Mouse (Mus musculus) fat pad, adult 2 months (tissue): ENCODE results near the gene Ap1ar.

Source experiments
- DNase-seq: peaks from one replicate; pipeline ENCODE4 v3.0.0-alpha.2; 2011; ENCODE audit warnings: low read depth, low spot score; ENCODE audit errors: extremely low read depth

Ap1ar gene

DNA sequence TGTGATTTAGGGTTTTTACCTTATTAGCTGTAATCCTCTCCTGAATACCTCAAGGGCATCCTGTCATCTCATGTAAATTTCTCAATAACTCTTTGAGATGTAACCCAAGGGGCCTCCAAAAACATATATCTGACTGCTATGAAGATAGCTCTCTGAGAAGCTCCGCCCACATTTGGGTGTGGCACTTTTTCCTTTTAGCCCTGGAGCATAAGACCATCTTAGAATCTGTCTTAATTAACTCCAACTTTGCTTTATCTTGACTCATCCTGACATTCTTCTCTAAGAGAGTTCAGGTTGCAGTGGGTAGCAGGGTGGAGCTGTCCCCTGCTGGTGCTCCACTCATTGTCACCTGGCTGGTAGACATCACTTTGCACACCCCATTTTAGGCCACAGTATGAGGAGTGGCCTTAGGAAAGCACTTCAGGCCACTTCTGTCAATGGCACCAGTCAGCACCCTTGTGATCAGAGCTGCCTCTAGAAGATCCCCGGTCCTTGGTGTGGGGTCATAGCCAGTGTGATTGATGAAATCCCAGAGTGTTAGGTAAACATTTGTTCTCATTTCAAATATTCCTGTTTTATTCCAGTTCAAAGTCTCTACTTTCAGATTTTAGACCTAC, 6.1 kb upstream of the Ap1ar start:
- no peak for DNase-seq

GRCm38 (mm10) chr3:127841926-127842325, 4.6 kb upstream of the Ap1ar start:
- no peak for DNase-seq

DNA sequence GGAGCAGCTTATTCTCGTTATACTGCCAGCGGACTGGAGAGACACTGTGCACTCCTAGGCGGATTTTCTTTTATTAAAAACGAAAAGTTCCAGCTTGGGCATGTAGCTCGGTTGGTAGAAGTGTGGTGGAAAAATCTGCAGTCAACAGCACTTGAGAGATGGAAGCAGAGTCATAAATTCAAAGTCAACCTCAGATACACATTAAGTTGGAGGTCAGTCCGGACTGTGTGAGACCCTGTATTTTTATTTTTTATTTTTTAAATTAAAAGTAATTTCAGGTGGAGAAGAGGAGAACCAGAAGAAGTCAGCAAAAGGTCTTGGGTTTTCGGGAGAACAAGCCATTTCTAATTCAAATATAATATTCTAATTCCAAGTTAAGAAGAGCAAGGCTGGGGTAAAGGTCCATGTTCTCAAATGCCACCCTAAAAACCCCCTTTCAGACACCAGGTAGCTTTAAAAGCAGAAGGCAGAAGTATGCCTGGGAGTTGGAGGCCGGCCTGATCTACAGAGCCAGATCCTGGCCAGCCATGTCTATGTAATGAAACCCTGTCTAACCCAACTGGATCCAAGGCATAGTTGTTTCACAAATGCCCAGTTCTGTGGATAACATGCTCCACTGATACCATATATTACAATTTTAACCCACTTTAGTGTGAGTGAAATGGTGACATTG, 785 bp upstream of the Ap1ar start:
- DNase-seq, result no peak

DNA sequence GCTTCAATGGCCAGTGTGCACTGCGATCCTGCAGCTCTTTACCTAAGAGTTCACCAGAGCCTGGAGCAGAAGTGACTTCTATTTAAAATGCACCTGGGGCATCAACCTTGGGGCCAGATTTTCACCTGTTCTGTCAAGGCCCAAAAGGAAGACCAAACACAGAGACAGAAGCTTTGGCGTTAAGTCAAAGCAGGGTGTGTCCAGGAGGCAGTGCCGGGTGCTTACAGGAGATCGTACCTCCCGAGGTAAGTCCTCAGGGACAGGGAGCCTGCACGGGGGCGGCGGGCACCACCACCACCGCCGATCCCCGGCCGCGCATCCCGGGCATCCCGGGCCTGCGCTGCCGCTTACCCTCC, 547 bp downstream of the Ap1ar start:
- DNase-seq, result no peak

GRCm38 (mm10) chr3:127835594-127835993, 1.7 kb downstream of the Ap1ar start:
- DNase-seq, result no peak

DNA sequence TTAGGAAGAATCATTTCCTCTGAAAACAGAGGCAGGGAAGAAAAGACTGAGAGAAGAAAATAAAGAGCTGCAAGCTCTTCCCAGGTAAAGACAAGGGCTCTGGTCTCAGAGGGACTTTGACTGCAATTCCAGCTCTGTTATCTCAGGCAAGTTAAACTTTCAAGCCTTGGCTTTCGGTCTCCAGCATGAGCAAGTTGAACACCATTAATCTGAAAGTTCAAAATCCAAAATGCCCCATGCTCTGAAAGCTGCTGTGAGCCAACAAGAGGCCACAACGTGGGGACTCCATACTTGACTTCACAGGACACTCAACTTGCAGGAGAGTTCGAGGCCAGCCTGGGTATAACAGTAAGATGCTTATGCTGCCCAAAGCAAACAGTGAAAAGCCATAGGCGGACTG, 3.3 kb downstream of the Ap1ar start:
- DNase-seq, result no peak

- no peak for DNase-seq
These were observed 6.2 kb downstream of the Ap1ar start for GRCm38 (mm10) chr3:127831079-127831478.

DNA sequence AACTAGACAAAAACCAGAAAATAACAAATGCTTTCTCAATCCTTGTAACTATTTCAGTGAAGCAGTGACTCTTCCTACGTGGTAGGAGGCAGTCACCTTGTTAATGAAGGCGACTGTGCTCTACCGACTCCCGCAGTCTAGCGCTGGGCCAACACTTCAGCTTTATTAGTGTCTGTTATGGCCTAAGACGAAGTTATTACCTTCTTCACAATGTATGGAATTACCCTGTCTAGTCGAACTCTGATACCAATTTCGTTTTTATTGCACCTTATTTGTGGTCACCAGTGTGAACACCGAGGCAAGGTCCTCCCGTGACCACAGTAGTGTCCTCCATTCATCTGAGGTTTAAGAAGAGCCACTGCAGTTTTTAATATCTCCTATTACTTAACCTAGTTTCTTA, 7.1 kb downstream of the Ap1ar start:
- no peak for DNase-seq

DNA sequence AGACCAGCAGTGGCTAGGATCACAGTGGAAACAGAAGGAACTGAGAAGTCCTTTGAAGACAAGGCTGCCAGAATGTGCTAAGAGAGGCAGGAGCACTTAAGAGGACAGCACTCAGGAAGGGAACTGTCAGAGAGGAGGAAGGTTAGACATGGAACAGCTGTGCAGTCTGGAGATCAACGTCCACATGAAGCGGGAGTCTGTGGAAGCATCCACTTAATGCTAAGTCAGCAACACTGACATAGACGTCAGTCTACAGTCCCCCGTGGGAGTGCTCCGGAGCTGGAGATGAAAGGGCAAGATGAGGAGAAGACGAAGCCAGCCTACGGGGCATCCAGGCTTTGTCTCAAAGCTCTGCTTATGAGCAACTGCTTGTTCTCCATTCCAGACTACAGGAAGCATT, 10.2 kb downstream of the Ap1ar start:
- DNase-seq, result no peak

GRCm38 (mm10) chr3:127826503-127826902, 10.8 kb downstream of the Ap1ar start:
- no peak for DNase-seq

GRCm38 (mm10) chr3:127823886-127824863, 13.1 kb downstream of the Ap1ar start:
- no peak for DNase-seq

GRCm38 (mm10) chr3:127821209-127821608, 16.1 kb downstream of the Ap1ar start:
- DNase-seq, result no peak

GRCm38 (mm10) chr3:127820400-127820799, 16.9 kb downstream of the Ap1ar start:
- DNase-seq, result no peak

- no peak for DNase-seq
These were observed 18.3 kb downstream of the Ap1ar start for GRCm38 (mm10) chr3:127818694-127819663.

GRCm38 (mm10) chr3:127817120-127817683, 20.1 kb downstream of the Ap1ar start:
- no peak for DNase-seq

DNA sequence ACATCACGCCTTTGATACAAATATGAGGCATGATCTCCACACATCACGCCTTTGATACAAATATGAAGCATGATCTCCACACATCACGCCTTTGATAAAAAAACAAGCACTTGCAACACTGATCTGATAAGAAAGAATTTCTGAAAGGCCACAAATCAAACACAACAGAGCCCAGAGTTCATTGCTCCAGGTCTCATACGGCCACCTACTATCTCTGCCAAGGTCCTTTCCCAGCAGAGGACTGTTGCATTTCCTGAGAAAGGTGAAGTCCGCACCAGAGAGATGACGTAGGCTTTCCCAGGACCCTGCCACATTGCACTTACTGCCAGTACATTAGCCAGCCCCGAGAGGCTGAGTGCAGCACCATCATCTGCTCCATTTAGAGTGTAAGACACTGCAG, 28.2 kb downstream of the Ap1ar start:
- DNase-seq, result no peak

DNA sequence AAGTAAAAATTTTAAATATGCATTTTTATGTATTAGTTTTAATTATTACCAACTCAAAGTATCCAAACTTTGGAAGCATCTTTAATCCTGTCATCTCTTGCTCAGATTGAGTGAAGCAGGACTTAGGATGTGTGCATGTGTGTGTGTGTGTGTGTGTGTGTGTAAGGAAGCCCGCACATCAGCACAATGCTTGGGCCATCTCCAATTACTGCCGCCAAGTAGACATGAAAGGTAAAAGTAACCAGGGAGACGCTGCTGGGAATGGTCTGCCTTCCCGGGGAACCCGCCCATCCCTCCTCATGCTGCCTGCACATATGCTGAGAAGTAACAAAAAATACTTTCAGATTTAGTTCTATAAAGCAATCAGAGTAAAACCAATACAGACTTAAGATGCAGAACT, 29.5 kb downstream of the Ap1ar start:
- DNase-seq, result no peak

- no peak for DNase-seq
These were observed 31.3 kb downstream of the Ap1ar start for GRCm38 (mm10) chr3:127805991-127806390.

DNA sequence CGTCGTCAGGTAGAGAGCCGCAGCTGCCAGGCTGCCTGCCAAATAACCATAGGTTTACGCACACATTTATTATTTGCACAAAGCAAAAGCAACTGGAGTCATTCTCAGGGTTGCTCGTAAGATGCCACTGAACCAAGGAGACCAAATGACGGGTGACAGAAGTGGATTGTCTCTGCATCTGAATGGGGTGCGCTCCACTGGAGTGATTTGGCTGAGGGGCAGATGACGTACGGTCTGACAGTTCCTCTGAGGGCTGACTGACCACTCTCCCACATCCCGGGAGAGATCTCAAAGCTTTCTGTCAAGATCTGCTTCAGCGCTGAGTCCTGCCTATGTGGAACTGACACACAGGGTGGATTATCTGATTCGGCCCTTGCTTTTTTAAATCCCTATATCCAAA, 32.3 kb downstream of the Ap1ar start:
- no peak for DNase-seq

DNA sequence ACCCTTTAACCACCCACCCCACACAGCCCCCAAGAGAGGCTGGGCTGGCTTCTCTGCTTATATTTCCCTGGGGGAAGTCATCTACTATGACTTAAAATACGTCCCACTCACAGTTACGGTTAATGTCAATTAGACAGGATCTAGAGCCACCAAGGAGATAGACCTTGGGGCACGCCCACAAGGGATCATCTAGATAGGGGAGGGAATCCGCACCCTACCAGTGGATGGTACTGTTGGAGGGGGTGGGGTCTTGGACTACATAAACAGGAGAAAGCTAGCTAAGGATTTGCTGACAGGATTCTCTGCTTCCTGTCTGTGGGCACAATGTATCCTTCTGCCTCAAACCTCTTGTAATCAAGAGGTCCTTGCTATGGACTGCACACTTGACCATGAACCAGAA, 32.9 kb downstream of the Ap1ar start:
- DNase-seq, result no peak
